Mouse (Mus musculus) frontal cortex, adult 2 months (tissue): ENCODE measurements around the gene Tstd2. TPM values are rescaled to one million over a fixed set of nuclear protein-coding genes. Genes with fewer than 3 reads are reported as not detected.

Experiments
- DNase-seq, 2 experiments: peaks; one replicate each; pipeline ENCODE4 v3.0.0; 2022; ENCODE audit warnings: low spot score in 1 of 2; ENCODE audit errors: extremely low spot score in 1 of 2
- polyA plus RNA-seq: library from polyadenylated mRNA; depleted of rRNA; stranded (reverse); fragments of >200 nt; gene quantifications from 2 replicates; pipeline ENCODE4 v1.2.3, GENCODE M21; 2012; rRNA removed

The Tstd2 gene
- polyA plus RNA-seq: 13.6 and 14.9 TPM in 2 replicates

- peak; percentile 65 to 92 for DNase-seq
Observed at GRCm38 (mm10) chr4:46138287-46139222, at the start of gene Tstd2, which contains the start of gene Ncbp1. Gene Tstd2, minus strand, starts transcription at chr4:46138694. Gene Ncbp1, plus strand, starts transcription at chr4:46138613.

DNA sequence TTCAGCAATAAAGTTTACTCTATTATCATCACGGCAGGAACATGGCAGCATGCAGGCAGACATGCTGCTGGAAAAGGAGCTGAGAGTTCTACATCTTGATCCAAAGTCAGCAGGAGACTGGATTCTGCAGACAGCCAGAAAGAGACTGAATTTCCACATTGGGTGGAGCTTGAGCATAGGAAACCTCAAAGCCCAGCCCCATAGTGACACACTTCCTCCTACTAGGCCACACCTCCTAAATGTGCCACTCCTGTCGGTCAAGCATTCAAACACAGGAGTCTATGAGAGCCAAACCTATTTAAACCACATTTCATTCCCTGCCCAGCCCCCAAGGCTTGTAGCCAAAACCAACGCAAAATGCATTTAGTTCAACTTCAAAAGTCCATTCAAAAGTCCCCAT lies 48.0 kb upstream of the Tstd2 start:
- no peak for DNase-seq

DNA sequence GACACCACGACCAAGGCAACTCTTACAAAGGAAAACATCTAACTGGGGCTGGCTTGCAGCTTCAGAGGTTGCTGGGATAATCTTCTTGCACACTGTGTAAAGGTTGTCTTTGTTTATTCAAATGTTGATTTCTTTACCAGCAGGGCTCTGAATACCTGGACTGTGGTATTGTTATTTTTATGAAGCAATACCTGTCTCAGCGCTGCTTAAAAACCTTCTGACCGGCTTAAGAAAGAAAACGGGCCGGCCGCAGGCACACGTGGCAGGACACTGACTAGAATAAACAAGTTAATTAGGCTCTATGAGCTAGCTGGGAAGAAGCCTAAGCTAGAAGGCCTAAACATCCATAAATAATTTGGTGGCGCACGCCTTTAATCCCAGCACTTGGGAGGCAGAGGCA lies 47.4 kb upstream of the Tstd2 start:
- DNase-seq: no peak

DNA sequence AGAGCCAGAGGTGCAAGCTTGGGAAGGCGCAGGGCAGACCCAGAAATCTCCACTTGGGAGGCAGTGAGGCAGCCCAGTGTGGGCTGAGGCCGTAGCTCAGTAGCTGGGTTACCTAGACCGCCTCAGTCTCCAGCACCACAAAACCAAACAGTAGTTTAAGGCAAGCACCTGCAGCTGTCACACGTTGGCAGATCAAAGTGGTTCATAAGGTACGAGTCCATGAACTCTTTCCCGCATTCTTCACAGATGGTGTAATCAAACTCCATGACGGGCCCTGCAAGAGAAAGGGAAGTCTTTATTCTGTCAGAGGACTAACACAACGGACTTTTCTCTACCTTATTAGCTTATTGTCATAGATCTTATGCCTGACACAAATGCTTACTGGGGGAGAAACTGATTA lies 46.9 kb upstream of the Tstd2 start:
- no peak for DNase-seq

GRCm38 (mm10) chr4:46182181-46182580 lies 43.7 kb upstream of the Tstd2 start:
- no peak for DNase-seq

DNA sequence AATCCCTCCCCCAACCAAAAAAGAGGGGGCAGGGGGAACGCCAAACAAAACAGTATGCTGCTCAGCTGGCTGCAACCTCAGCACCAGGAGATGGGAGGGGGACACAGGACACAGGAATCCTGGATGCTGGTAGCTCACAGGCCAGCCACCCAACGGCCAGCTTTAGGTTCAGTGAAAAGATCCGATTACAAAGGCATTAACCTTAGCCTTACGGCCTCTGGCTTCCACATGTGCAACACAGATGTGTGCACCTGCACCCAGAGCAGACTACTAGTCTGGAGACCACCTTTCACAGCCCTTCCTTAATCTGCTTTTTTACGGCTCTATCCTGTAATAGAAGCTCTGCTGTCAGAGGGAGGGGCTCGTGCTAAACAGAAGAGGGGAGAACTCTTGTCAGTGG lies 42.7 kb upstream of the Tstd2 start:
- DNase-seq: no peak

DNA sequence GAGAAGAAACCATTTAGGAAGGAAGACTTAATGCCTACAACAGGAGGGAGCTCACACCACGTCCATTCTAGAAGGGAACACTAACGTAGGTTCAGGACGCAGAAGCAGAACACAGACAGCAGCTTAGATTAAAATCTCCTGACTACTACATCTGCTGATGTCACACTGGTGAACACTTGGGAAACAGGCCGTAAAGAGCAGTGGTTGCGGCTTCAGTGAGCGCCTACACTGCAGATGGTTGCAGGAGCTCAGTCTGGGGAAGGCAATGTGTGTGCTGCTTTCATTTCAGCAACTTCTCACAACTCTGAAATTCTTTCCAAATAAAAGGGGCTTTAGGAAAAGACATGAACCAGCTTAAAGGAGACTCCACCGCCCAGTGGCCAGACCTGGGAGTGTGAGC lies 39.0 kb upstream of the Tstd2 start:
- DNase-seq: no peak

DNA sequence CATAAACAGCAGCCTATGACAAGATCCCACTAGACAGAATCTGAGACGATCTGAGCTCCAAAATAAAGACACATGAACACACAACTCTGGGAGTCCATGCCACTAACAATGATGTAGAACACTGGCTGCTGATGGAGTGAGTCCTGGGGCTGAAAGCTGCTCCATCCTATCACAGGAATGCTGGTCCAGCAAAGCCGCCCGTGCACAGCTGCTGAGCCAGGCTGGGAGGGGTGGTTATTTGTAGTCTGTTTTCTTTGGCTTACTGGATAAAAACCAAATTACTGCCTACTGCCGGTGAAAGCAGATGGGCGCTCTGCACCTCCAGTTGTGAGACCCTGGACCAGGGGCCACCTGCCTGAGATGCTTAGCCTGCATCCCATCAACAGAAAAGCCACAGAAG lies 38.5 kb upstream of the Tstd2 start:
- DNase-seq: peak in 1 of 2 experiments; percentile 14

GRCm38 (mm10) chr4:46176313-46176712 lies 37.8 kb upstream of the Tstd2 start:
- DNase-seq: no peak

DNA sequence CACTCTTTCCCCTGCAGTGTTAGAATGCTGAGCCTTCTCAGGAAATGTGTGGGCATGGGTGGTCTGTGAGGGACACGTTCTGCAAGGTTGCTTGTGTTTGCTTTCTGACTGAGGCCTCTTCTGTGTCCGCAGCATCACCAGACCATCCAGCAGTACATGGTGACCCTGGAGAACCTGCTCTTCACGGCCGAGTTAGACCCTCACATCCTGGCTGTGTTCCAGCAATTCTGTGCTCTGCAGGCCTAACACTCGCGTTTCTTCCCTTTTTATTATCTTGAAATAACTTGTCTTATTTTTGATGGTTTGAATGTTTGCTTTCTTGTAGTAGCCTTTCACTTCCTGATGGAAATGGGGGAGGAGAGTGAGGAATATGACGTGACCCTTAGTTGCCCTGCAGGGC lies 33.3 kb upstream of the Tstd2 start:
- no peak for DNase-seq

DNA sequence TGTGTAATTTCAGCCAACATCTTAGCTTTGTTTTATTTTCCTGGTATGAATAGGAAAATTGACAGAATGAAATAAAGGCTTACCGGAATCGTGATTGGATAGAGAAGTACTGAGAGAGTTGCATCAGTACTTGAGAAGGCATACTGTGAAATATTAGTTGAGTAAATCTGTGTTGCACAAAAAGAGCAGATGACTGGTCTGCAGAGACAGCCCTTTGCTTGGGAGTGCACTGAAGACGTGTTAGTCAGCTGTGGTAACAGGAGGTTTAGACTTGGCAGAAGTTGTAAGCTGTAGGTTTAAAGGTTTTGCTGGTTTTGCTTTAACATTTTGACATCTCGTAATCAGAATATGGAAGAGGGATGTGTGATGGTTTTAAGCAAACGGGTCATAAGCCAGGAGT lies 27.3 kb upstream of the Tstd2 start:
- DNase-seq: no peak

- DNase-seq: no peak
Observed at GRCm38 (mm10) chr4:46164027-46164426, 25.5 kb upstream of the Tstd2 start.

DNA sequence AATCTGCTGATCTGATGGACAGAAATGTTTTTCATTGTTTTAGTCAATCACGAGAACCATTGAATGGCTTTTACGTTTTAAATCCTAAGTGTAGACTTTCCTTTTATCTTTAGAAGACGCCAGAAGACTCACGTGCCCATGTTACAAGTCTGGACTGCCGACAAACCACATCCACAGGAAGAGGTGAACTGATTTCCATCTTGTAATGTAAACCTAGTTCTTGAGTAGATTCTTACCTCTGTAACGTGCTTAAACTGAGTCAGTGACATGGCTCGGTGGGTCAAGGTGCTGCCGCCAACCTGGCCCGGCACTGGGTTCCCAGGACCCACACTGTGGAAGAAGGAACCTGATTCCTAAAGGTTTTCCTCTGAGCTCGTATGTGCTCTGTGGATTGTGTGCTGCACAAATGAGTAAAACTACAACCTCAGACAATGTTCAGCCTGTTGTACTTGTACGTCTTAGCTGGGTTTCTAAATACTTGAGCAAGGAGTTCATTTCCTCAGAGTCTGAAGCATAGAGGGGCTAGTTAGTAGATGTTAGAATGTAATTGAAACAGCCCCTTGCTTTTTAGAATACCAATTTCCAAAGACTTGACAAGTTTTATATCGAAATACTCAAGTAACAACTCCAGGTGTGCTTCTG lies 13.5 kb upstream of the Tstd2 start:
- no peak for DNase-seq

GRCm38 (mm10) chr4:46146881-46147280 lies 8.4 kb upstream of the Tstd2 start:
- peak in 1 of 2 experiments; percentile 42 for DNase-seq

DNA sequence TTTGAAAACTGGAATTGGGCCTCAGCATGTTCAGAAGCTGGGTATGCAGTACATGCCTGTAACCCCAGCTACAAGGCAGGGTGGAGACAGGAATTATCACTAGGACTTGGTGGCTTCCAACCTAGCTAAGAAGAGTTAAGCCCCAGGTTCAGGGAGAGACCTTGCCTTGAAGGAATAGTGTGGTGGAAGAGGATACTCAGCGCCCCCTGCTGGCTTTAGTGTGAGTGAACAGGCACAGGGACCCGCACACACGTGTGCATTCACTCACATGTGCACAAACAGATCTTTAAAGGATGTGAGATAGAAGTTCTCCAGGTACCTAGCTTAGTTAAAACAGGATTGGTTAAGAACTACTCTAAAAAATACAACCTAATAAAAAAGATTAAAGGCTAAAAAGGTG lies 5.8 kb upstream of the Tstd2 start:
- no peak for DNase-seq

DNA sequence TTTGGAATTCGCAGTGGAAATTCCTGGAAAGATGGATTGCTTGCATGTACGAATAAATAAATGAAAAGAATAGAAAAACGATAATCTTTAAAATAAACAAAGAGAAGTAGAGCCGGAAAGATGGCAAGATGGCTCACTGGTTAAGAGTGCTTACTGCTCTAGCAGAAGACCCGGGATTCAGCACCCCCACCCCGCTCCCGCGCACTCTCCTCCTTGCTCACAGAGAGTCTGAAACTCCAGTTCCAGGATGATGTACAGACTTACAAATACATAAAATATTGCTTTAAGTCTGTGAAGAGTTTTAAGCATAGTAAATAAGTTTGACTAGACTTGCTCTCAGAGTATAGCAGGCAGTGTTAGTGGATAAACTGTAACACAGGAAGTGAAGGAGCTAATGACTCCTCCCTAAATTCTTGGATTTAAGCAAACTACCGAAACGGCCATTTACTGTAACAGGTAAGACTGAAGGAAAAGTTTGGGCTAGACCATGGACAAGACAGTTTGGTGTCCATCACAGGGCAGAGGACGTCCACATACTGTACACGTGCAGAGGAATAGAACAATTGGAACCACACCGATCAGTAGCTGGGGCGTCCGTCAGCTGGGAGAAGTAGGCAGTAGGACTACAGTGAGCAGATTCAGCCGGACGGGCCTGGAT lies 736 bp downstream of the Tstd2 start:
- no peak for DNase-seq

- DNase-seq: no peak
Observed at GRCm38 (mm10) chr4:46131791-46132190, 6.7 kb downstream of the Tstd2 start.

DNA sequence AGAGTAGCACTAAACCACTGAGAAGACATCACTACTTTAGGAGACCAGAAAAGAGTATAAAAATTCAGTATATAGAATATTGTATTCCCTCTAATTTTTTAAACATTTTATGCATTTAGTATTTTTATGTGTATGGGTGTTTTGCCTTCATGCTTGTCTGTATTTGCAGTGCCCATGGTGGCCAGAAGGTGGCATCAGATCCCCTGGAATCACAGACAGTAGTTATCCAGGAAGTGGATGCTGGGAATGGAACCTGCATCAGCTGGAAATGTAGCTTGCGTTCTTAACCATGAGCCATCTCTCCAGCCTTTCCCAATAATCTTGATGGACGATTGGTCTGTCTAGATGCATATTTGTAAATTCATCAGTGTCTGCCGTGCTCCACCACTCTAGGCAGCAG lies 8.3 kb downstream of the Tstd2 start:
- peak in 1 of 2 experiments; percentile 63 for DNase-seq

DNA sequence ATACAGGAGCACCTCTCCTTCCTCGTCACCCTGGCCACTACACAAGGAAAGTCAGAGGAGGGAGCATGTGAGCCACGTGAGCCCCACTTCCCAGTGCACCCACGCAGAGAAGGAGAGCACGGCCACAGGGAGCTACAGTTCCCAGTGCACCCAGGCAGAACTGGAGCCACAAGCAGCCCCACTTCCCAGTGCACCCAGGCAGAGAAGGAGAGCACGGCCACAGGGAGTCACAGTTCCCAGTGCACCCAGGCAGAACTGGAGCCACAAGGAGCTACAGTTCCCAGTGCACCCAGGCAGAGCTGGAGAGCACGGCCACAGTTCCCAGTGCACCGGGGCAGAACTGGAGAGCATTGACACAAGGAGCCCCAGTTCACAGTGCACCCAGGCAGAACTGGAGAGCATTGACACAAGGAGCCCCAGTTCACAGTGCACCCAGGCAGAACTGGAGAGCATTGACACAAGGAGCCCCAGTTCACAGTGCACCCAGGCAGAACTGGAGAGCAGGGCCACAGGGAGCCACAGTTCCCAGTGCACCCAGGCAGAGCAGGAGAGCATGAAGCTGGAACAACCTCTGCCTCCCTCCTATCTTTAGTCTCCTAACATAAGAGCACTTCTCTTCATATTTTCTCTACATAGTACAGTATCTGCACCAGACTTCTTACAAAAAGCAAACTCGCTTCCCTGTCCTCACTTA lies 9.0 kb downstream of the Tstd2 start:
- no peak for DNase-seq

DNA sequence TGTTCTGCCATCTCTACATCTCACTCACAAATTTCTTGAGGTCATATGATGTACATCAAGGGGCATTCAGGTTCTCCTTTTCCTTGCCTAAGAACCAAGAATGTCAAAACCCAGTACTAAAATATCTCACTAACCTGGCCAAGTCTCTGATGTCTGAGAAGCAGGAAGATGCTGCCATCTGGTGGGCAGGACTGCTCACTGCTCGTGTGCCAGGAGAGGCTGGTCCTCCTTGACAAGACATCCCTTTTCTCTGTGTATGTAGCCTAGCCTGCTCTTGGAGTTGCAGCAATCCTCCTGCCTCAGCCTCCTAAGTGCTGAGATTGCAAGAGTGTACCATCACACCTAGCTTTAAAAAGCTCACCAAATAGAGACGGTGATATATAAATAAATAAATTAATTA lies 12.0 kb downstream of the Tstd2 start:
- peak; percentile 46 to 91 for DNase-seq

GRCm38 (mm10) chr4:46123358-46123757 lies 15.1 kb downstream of the Tstd2 start:
- no peak for DNase-seq
